Mouse (Mus musculus) erythroblast, embryonic 14.5 days (primary cell): ENCODE measurements at regions not wholly inside any gene's neighbourhood (a gene's known extent, or its start where the extent isn't known, plus 50 kb on each side); places are given as distances from the start of the nearest gene placed in this dataset.

ENCODE experiments used
- GATA1 ChIP-seq: IDR thresholded peaks from 2 replicates; pipeline ENCODE4 v1.6.1; 2012; ENCODE audit warnings: low read length, inconsistent platforms, mixed read lengths
- TAL1 ChIP-seq: IDR thresholded peaks from 3 replicates; pipeline ENCODE4 v1.6.1; 2012; ENCODE audit warnings: low read length, inconsistent platforms, mixed read lengths

DNA sequence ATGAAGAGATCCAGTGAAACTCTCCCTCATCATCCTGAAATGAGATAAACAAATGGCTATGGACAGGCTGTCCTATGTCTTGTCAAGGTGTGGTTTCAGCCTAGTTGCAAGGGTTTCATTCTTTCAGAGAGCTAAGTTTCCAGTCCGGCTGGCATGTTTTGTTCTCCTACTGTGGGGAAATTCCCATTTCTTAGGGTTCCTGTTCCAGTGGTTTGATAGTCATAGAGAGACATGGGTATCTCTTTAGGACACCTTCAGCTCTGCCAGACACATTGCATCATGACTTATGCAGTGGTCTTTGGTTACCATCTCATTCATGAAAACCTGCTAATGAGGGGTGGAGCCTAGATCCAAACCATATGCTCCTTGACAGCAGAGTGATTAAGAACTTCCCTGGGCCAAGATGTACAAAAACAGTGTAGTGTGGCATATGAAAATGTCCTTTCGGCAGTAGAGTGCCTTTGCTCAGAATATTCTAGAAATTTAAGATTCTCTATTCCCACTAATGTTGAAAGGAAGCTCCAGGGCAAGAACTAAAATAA lies 513.6 kb upstream of the Tbl1xr1 start:
- no peak for TF ChIP-seq TAL1
- no peak for TF ChIP-seq GATA1
